Mouse (Mus musculus) CH12.LX (cell line): ENCODE measurements around the gene Myh3. TPM values are rescaled to one million over a fixed set of nuclear protein-coding genes. Genes with fewer than 3 reads are reported as not detected.

Experiments used
- DNase-seq: peaks from one replicate; pipeline ENCODE4 v3.0.0-alpha.2; 2013; ENCODE audit errors: extremely low read depth
- H3K27ac ChIP-seq: 2 replicates; pipeline ENCODE4 v1.5.1; 2012; ENCODE audit warnings: low read depth, mild to moderate bottlenecking, control low read depth, moderate library complexity; ENCODE audit not compliant: insufficient read depth
- H3K27me3 ChIP-seq: replicated peaks from 2 replicates; pipeline ENCODE3; 2012; ENCODE audit warnings: inconsistent platforms
- H3K36me3 ChIP-seq, 2 experiments: replicated peaks in 1 of 2; 2 replicates each; pipeline versions ENCODE3 to v1.6.1; 2012; ENCODE audit warnings: inconsistent platforms in 1 of 2, low read length in 1 of 2, mild to moderate bottlenecking in 1 of 2, mixed read lengths in 1 of 2, moderate library complexity in 1 of 2; ENCODE audit not compliant: control insufficient read depth in 1 of 2, insufficient read depth in 1 of 2
- H3K4me1 ChIP-seq, 2 experiments: 2 replicates each; pipeline ENCODE4 v1.6.1; 2012; ENCODE audit warnings: inconsistent platforms in 1 of 2, moderate library complexity in 1 of 2; ENCODE audit not compliant: insufficient read depth in 2 of 2, control insufficient read depth in 1 of 2
- H3K4me2 ChIP-seq: 2 replicates; pipeline ENCODE4 v1.6.1; 2012; ENCODE audit warnings: low read depth, mild to moderate bottlenecking, control low read depth; ENCODE audit not compliant: poor library complexity, insufficient read depth, severe bottlenecking
- H3K4me3 ChIP-seq, 3 experiments: fragments of 150-350 bp in 1 of 3; sonication (generic) in 1 of 3; replicated peaks in 1 of 3; 2 replicates each; pipeline versions ENCODE3 to v1.5.1; 2011 to 2012; ENCODE audit warnings: low read depth in 2 of 3, low read length in 2 of 3, mild to moderate bottlenecking in 2 of 3, moderate library complexity in 2 of 3, control low read depth in 1 of 3, improper control_type of control experiment in 1 of 3, inconsistent platforms in 1 of 3, mixed read lengths in 1 of 3; ENCODE audit not compliant: poor library complexity in 1 of 3
- H3K79me2 ChIP-seq: replicated peaks from 2 replicates; pipeline ENCODE4 v1.6.1; 2012; ENCODE audit warnings: mild to moderate bottlenecking, moderate library complexity; ENCODE audit not compliant: control insufficient read depth, poor library complexity, insufficient read depth, severe bottlenecking; ENCODE audit errors: extremely low read depth
- H3K9ac ChIP-seq: 2 replicates; pipeline ENCODE4 v1.6.1; 2012; ENCODE audit warnings: low read depth, mild to moderate bottlenecking, control low read depth, moderate library complexity; ENCODE audit not compliant: insufficient read depth
- H3K9me3 ChIP-seq: replicated peaks from 2 replicates; pipeline ENCODE3; 2012; ENCODE audit warnings: low read length, inconsistent platforms, mixed read lengths
- CHD1 ChIP-seq: IDR thresholded peaks from 2 replicates; pipeline ENCODE4 v1.6.1; 2012; ENCODE audit warnings: low read depth, low read length, improper control_type of control experiment, inconsistent platforms
- CHD2 ChIP-seq: IDR thresholded peaks from 2 replicates; pipeline ENCODE4 v1.6.1; 2011; ENCODE audit warnings: low read length, improper control_type of control experiment
- E2F4 ChIP-seq: IDR thresholded peaks from 2 replicates; pipeline ENCODE4 v1.6.1; 2011; ENCODE audit warnings: low read depth, low read length, improper control_type of control experiment; ENCODE audit not compliant: insufficient replicate concordance
- ELF1 ChIP-seq: IDR thresholded peaks from 2 replicates; pipeline ENCODE4 v1.6.1; 2014; ENCODE audit warnings: low read depth, mild to moderate bottlenecking, inconsistent platforms, low read length, improper control_type of control experiment
- EP300 ChIP-seq: IDR thresholded peaks from 2 replicates; pipeline ENCODE4 v1.6.1; 2011; ENCODE audit warnings: low read length, improper control_type of control experiment
- ETS1 ChIP-seq: conservative IDR thresholded peaks from 2 replicates; pipeline ENCODE4 v1.6.1; 2012; ENCODE audit warnings: low read depth, mild to moderate bottlenecking, inconsistent platforms, low read length, improper control_type of control experiment, moderate library complexity
- GABPA ChIP-seq: IDR thresholded peaks from 2 replicates; pipeline ENCODE4 v1.6.1; 2012; ENCODE audit warnings: low read depth, low read length, improper control_type of control experiment, inconsistent platforms; ENCODE audit not compliant: insufficient replicate concordance
- HCFC1 ChIP-seq: IDR thresholded peaks from 2 replicates; pipeline ENCODE4 v1.6.1; 2012; ENCODE audit warnings: low read depth, mild to moderate bottlenecking, inconsistent platforms, low read length, improper control_type of control experiment
- IRF4 ChIP-seq: IDR thresholded peaks from 2 replicates; pipeline ENCODE4 v1.6.1; 2014; ENCODE audit warnings: low read depth, mild to moderate bottlenecking, inconsistent platforms, low read length, improper control_type of control experiment
- JUND ChIP-seq: conservative IDR thresholded peaks from 2 replicates; pipeline ENCODE4 v1.6.1; 2011; ENCODE audit warnings: low read depth, low read length, improper control_type of control experiment
- KAT2A ChIP-seq: IDR thresholded peaks from 2 replicates; pipeline ENCODE4 v1.6.1; 2012; ENCODE audit warnings: low read length, improper control_type of control experiment, inconsistent platforms; ENCODE audit not compliant: insufficient replicate concordance
- MAFK ChIP-seq: IDR thresholded peaks from 2 replicates; pipeline ENCODE4 v1.6.1; 2011; ENCODE audit warnings: low read length, improper control_type of control experiment; ENCODE audit not compliant: insufficient replicate concordance
- MEF2A ChIP-seq: IDR thresholded peaks from 2 replicates; pipeline ENCODE4 v1.6.1; 2014; ENCODE audit warnings: low read depth, mild to moderate bottlenecking, inconsistent platforms, low read length, improper control_type of control experiment, borderline replicate concordance
- MXI1 ChIP-seq: IDR thresholded peaks from 2 replicates; pipeline ENCODE4 v1.6.1; 2011; ENCODE audit warnings: mild to moderate bottlenecking, low read depth, low read length, improper control_type of control experiment
- MYC ChIP-seq: IDR thresholded peaks from 2 replicates; pipeline ENCODE4 v1.6.1; 2011; ENCODE audit warnings: low read depth, mild to moderate bottlenecking, improper control_type of control experiment, low read length
- NELFE ChIP-seq: IDR thresholded peaks from 2 replicates; pipeline ENCODE4 v1.6.1; 2011; ENCODE audit warnings: low read depth, low read length, improper control_type of control experiment
- PAX5 ChIP-seq: IDR thresholded peaks from 2 replicates; pipeline ENCODE4 v1.6.1; 2012; ENCODE audit warnings: low read length, inconsistent platforms, mixed read lengths
- POLR2A ChIP-seq: IDR thresholded peaks from 2 replicates; pipeline ENCODE4 v1.6.1; 2011; ENCODE audit warnings: low read depth, mild to moderate bottlenecking, improper control_type of control experiment, low read length
- POLR2AphosphoS2 ChIP-seq: IDR thresholded peaks from 2 replicates; pipeline ENCODE4 v1.6.1; 2011; ENCODE audit warnings: low read depth, low read length, improper control_type of control experiment
- RAD21 ChIP-seq: IDR thresholded peaks from 2 replicates; pipeline ENCODE4 v1.6.1; 2011; ENCODE audit warnings: low read depth, mild to moderate bottlenecking, low read length, improper control_type of control experiment, moderate library complexity
- RCOR1 ChIP-seq: conservative IDR thresholded peaks from 2 replicates; pipeline ENCODE4 v1.6.1; 2012; ENCODE audit warnings: low read depth, mild to moderate bottlenecking, inconsistent platforms, low read length, improper control_type of control experiment
- SMC3 ChIP-seq: IDR thresholded peaks from 2 replicates; pipeline ENCODE4 v1.6.1; 2011; ENCODE audit warnings: low read depth, low read length, improper control_type of control experiment
- TBP ChIP-seq: conservative IDR thresholded peaks from 2 replicates; pipeline ENCODE4 v1.6.1; 2011; ENCODE audit warnings: low read depth, low read length, improper control_type of control experiment
- TCF12 ChIP-seq: IDR thresholded peaks from 2 replicates; pipeline ENCODE4 v1.6.1; 2014; ENCODE audit warnings: low read depth, mild to moderate bottlenecking, inconsistent platforms, low read length, improper control_type of control experiment
- UBTF ChIP-seq: IDR thresholded peaks from 2 replicates; pipeline ENCODE4 v1.6.1; 2012; ENCODE audit warnings: low read depth, mild to moderate bottlenecking, inconsistent platforms, low read length, improper control_type of control experiment, moderate library complexity
- USF1 ChIP-seq: IDR thresholded peaks from 2 replicates; pipeline ENCODE4 v1.6.1; 2014; ENCODE audit warnings: low read depth, mild to moderate bottlenecking, inconsistent platforms, low read length, improper control_type of control experiment
- USF2 ChIP-seq: conservative IDR thresholded peaks from 2 replicates; pipeline ENCODE4 v1.6.1; 2011; ENCODE audit warnings: low read depth, low read length, improper control_type of control experiment
- ZC3H11A ChIP-seq: IDR thresholded peaks from 2 replicates; pipeline ENCODE4 v1.6.1; 2012; ENCODE audit warnings: low read depth, mild to moderate bottlenecking, inconsistent platforms, low read length, improper control_type of control experiment
- ZKSCAN1 ChIP-seq: IDR thresholded peaks from 2 replicates; pipeline ENCODE4 v1.6.1; 2012; ENCODE audit warnings: low read depth, inconsistent platforms, low read length, improper control_type of control experiment, borderline replicate concordance
- ZMIZ1 ChIP-seq: IDR thresholded peaks from 2 replicates; pipeline ENCODE4 v1.6.1; 2012; ENCODE audit warnings: low read depth, mild to moderate bottlenecking, inconsistent platforms, low read length, improper control_type of control experiment
- ZNF384 ChIP-seq: IDR thresholded peaks from 2 replicates; pipeline ENCODE4 v1.6.1; 2012; ENCODE audit warnings: low read depth, low read length, improper control_type of control experiment, inconsistent platforms
- dilution Hi-C: fragments of 300-500 bp; cut with MboI; formaldehyde crosslinking; loops from 2 replicates; pipeline ENCODE4 v1.14.3; 2020; ENCODE audit warnings: low sequenced_read_pairs; ENCODE audit not compliant: extremely low pct_unique_long_range_greater_than_20kb, extremely low pct_ligation_motif_present
- in situ Hi-C: fragments of 300-500 bp; cut with MboI; formaldehyde crosslinking; loops from 3 replicates; pipeline ENCODE4 v1.14.3; 2019; ENCODE audit warnings: low sequenced_read_pairs, low pct_ligation_motif_present, low pct_unique_long_range_greater_than_20kb, mixed read lengths
- polyA plus RNA-seq: library from polyadenylated mRNA; unstranded; fragments of >175 nt; gene quantifications from 2 replicates; pipeline ENCODE4 v1.2.1, GENCODE M21; 2012; ENCODE audit warnings: low read depth; ENCODE audit not compliant: insufficient read length
- total RNA-seq, 2 experiments: library from RNA; depleted of rRNA; stranded (reverse); fragments of 300-350 nt in 1 of 2; fragments of >200 nt in 1 of 2; gene quantifications; 2 replicates each; pipeline ENCODE4 v1.2.3; 2012 to 2014

Myh3 gene
- total and polyA plus RNA-seq, 3 experiments, result 0.12 to 0.64 (median 0.26) TPM

DNA sequence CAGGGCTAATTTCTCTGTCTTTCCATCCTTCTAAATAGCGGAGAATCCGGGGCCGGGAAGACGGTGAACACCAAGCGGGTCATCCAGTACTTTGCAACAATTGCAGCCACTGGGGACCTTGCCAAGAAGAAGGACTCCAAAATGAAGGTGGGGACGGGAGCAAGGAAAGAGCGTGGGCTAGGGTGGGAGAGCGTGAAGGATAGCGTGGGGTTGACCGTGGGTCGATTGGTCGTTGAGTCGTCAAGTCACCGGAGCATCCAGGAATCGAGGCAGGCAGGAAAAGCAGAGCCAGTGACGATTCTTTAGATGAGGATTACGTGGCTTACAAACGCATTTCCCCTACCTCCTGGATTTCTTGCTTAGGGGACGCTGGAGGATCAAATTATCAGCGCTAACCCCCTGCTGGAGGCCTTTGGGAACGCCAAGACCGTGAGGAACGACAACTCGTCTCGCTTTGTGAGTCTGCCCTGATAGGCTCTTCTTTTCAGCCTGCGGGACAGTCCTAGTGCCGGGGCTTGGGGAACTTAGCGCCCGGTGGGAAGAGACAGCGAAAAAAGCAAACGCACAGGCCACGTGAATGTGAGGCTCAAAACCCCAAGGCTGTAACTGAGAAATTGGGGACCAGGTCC, 5.7 kb downstream of the Myh3 start:
- H3K4me1 ChIP-seq, result peaks cover 8 to 27% of the 10 kb centered on the region in 2 experiments
- in situ Hi-C loops, result loop anchor here (5.0 kb wide), 1 partner anchor 57 kb away; the partner anchor contains the start of gene Tmem220
- no peak overlapping the region for H3K27ac ChIP-seq
- dilution Hi-C loops, result no loop called here
- peaks cover 50% of the 10 kb centered on the region for H3K27me3 ChIP-seq
- no peak for DNase-seq
- H3K79me2 ChIP-seq, result no peaks in the 10 kb centered on the region
- no peak overlapping the region for H3K4me3 ChIP-seq
- no peak for TF ChIP-seq TBP
- TF ChIP-seq RAD21, result no peak
- no peak for TF ChIP-seq ZKSCAN1
- no peak for TF ChIP-seq POLR2AphosphoS2
- TF ChIP-seq IRF4, result no peak
- TF ChIP-seq ZNF384, result no peak
- no peak for TF ChIP-seq TCF12
- no peak for TF ChIP-seq EP300
- no peaks in the 10 kb centered on the region for H3K36me3 ChIP-seq
- no peak overlapping the region for H3K4me2 ChIP-seq
- H3K9ac ChIP-seq, result no peak overlapping the region
- no peaks in the 10 kb centered on the region for H3K9me3 ChIP-seq

DNA sequence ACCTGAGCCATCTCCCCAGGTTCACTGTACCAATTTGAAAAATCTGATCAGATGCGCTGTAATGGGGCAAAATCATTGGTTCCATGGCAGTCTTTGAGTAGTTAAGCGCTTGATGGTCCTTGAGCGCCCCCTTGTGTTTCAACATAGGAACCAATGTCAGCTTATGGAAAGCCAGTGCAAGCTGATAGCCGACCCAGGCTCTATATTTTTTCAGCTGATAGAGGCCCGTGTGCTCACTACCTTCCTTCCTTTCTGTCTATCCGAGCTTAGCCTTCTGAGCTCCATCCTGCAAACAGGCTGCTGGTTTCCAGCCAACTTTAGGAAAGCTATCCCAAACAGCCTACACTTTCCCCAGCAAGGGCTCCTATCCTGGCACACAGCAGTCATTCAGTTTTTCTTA, 7.4 kb downstream of the Myh3 start:
- H3K27me3 ChIP-seq, result peaks cover 61% of the 10 kb centered on the region
- no peak overlapping the region for H3K4me3 ChIP-seq
- H3K4me2 ChIP-seq, result 0 out of 2 replicates have a peak overlapping the region, but pooled peaks have one; percentile 2
- 0 out of 2 replicates have a peak, but pooled peaks have one; percentile 12 for TF ChIP-seq MYC
- no peak; the same call in 1 of the 2 replicates for TF ChIP-seq MEF2A
- no peak for TF ChIP-seq ZMIZ1
- peak; percentile 96 for TF ChIP-seq SMC3
- TF ChIP-seq USF2, result no peak
- TF ChIP-seq ETS1, result no peak
- TF ChIP-seq RCOR1, result 0 out of 2 replicates have a peak, but pooled peaks have one; percentile 53
- 0 out of 2 replicates have a peak, but pooled peaks have one; percentile 17 for TF ChIP-seq EP300
- 0 out of 2 replicates have a peak, but pooled peaks have one; percentile 31 for TF ChIP-seq IRF4
- no peak for TF ChIP-seq CHD1
- no peak for TF ChIP-seq POLR2A
- TF ChIP-seq MXI1, result no peak
- TF ChIP-seq USF1, result no peak
- no peak for TF ChIP-seq UBTF
- peak; percentile 43; the same call in 1 of the 2 replicates for TF ChIP-seq CHD2
- TF ChIP-seq POLR2AphosphoS2, result no peak
- TF ChIP-seq MAFK, result no peak
- TF ChIP-seq HCFC1, result no peak
- 0 out of 2 replicates have a peak, but pooled peaks have one; percentile 21 for TF ChIP-seq JUND
- peak; percentile 13; the same call in 1 of the 2 replicates for TF ChIP-seq ZNF384
- TF ChIP-seq KAT2A, result no peak
- 0 out of 2 replicates have a peak, but pooled peaks have one; percentile 31 for TF ChIP-seq ELF1
- TF ChIP-seq NELFE, result peak; percentile 62; the same call in 1 of the 2 replicates
- TF ChIP-seq GABPA, result no peak
- TF ChIP-seq TBP, result no peak
- no peak for TF ChIP-seq TCF12
- TF ChIP-seq ZC3H11A, result peak; percentile 86
- 0 out of 2 replicates have a peak, but pooled peaks have one; percentile 59 for TF ChIP-seq E2F4
- TF ChIP-seq PAX5, result no peak

More for the DNA sequence above, 7.4 kb downstream of the Myh3 start:
- Histone ChIP-seq H3K79me2 (no peaks in the 10 kb centered on the region), H3K36me3 (no peaks in the 10 kb centered on the region), H3K27ac (no peak overlapping the region), H3K9ac (no peak overlapping the region), H3K4me1 (peaks cover 8 to 24% of the 10 kb centered on the region in 2 experiments), H3K9me3 (no peaks in the 10 kb centered on the region)
- dilution Hi-C loops (no loop called here), in situ Hi-C loops (no loop called here)
- DNase-seq, result peak; percentile 92
